Mouse (Mus musculus) erythroblast, embryonic 14.5 days (primary cell): ENCODE results near the gene Gm6377. TPM values are rescaled to one million over a fixed set of nuclear protein-coding genes. Genes with fewer than 3 reads are reported as not detected.

ENCODE experiments used
- H3K27me3 ChIP-seq: 2 replicates; pipeline ENCODE4 v1.6.1; 2012; ENCODE audit warnings: inconsistent platforms; ENCODE audit not compliant: control insufficient read depth
- H3K36me3 ChIP-seq: 2 replicates; pipeline ENCODE4 v1.6.1; 2012; ENCODE audit warnings: mild to moderate bottlenecking, inconsistent platforms; ENCODE audit not compliant: control insufficient read depth
- H3K4me1 ChIP-seq: 2 replicates; pipeline ENCODE4 v1.6.1; 2012; ENCODE audit warnings: inconsistent platforms; ENCODE audit not compliant: control insufficient read depth
- H3K4me3 ChIP-seq: replicated peaks from 2 replicates; pipeline ENCODE3; 2012; ENCODE audit warnings: moderate library complexity, mild to moderate bottlenecking, inconsistent platforms
- H3K9me3 ChIP-seq: 2 replicates; pipeline ENCODE4 v1.6.1; 2012; ENCODE audit warnings: low read length, inconsistent platforms, mixed read lengths; ENCODE audit not compliant: control insufficient read depth
- GATA1 ChIP-seq: IDR thresholded peaks from 2 replicates; pipeline ENCODE4 v1.6.1; 2012; ENCODE audit warnings: low read length, inconsistent platforms, mixed read lengths
- TAL1 ChIP-seq: IDR thresholded peaks from 3 replicates; pipeline ENCODE4 v1.6.1; 2012; ENCODE audit warnings: low read length, inconsistent platforms, mixed read lengths
- polyA plus RNA-seq: library from polyadenylated mRNA; stranded (reverse); fragments of >175 nt; gene quantifications from 2 replicates; pipeline ENCODE4 v1.2.3, GENCODE M21; 2012

Gene Gm6377
- polyA plus RNA-seq: 0.02 TPM in 1 of 2 replicates, not detected in the other

DNA sequence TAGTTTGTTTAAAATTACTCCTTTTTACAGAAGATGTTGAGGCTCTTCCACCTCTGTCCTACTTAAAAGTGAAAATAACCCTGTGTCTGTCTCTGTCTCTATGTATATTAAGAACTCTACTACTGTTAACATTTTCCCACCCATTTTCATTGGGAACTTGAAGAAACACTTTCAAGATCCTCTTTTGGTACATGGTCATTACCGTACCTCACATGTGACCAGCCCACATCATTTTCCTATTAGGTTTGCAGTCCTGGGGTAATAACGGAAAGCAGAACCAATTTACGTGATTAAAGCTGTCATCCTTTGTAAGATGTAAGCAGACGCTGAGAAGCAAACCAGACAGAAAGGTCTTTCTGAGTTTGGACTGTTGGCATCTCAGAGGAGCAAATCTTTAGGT lies at the start of gene Gm6377:
TSS of gene Gm6377 (plus strand) at position 289 of the 400 bp plus-strand sequence.
- Histone ChIP-seq H3K27me3 (no peaks in the 10 kb centered on the region), H3K9me3 (no peaks in the 10 kb centered on the region), H3K4me1 (no peaks in the 10 kb centered on the region), H3K4me3 (no peak within 1 kb of the TSS), H3K36me3 (no peaks in the 10 kb centered on the region)
- TF ChIP-seq TAL1: no peak
- TF ChIP-seq GATA1: no peak

DNA sequence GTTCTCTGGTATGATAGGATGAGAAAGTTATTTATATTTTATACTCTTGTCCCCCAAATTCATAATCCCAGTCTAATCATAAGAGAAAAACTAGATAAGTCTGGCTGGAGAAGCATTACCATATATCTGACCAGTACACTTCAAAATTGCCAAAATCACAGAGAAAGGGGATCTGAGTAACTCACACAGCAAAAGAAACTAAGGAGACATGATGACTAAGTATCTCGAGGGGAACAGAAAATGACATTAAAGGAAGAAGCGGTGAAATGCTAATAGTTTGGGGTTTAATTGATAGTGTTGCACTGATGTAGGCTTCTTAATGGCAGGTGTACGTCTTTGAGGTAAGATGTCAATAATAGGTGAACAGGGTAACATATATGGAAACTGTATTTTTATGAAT lies 49.4 kb upstream of the Gm6377 start:
- no peaks in the 10 kb centered on the region for H3K9me3 ChIP-seq
- no peaks in the 10 kb centered on the region for H3K27me3 ChIP-seq
- TF ChIP-seq GATA1 (no peak), TAL1 (no peak)
- H3K4me3 ChIP-seq: no peak overlapping the region
- H3K4me1 ChIP-seq: no peaks in the 10 kb centered on the region
- no peaks in the 10 kb centered on the region for H3K36me3 ChIP-seq

DNA sequence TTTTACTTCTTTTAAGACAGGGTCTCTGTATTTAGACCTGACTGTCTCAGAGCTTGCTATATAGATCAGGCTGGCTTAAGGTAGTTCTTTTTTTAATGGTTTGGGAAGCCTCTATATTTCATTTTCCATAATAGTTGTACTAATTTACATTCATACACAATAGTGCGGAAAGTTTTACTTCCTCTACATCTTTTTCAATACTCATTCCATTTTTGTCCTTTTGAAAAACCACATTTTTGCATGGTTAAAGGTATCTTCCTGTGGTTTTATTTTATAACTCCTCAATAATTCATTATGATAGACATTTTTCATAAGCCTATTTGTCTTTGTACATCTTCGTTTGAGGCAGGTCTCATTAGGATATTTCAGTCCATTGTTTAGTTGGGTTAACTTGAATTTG lies 45.3 kb upstream of the Gm6377 start:
- Histone ChIP-seq H3K27me3 (no peaks in the 10 kb centered on the region), H3K36me3 (peaks cover 6% of the 10 kb centered on the region; the same call in 1 of the 2 replicates), H3K4me1 (no peaks in the 10 kb centered on the region), H3K4me3 (no peak overlapping the region), H3K9me3 (no peaks in the 10 kb centered on the region)
- TF ChIP-seq GATA1 (no peak), TAL1 (no peak)

DNA sequence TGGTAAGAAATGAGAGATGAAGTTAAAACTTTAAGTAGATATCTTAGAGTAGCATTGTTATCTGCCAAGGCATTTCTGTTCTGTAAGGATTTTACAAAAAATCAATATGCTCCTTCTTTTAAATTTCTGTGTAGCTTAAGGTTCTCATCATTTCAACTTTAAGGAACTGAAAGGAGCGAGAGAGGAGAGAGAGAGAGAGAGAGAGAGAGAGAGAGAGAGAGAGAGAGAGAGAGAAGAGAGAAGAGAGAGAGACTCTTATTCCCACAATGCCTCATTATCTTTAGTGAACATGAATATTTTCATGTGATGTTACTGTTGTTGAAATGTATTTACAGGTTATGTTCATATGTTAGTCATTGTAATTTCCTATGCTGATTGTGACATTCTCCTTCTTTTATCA lies 36.2 kb upstream of the Gm6377 start:
- Histone ChIP-seq H3K36me3 (no peaks in the 10 kb centered on the region), H3K4me3 (no peak overlapping the region), H3K27me3 (no peaks in the 10 kb centered on the region), H3K9me3 (no peaks in the 10 kb centered on the region), H3K4me1 (no peaks in the 10 kb centered on the region)
- TF ChIP-seq GATA1 (no peak), TAL1 (no peak)

DNA sequence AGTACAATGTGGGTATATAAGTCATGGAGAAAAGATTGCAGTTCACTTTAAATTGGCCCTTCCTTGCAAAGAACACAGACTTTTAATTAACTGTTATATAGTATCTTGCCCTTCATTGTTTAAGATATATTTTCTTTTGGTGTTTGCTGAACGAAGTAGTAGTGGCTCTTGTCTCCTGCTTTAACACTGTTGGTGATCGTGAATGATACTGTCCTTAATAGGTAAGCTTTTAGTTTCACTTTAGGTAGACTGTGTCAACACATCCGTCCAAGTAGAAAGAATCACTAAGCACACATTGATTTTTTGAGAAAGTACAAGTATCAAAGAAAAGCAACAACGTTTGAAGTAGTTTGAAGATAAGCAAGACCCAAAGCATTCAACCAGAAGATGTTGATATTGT lies 35.7 kb upstream of the Gm6377 start:
- no peak overlapping the region for H3K4me3 ChIP-seq
- H3K36me3 ChIP-seq: no peaks in the 10 kb centered on the region
- no peaks in the 10 kb centered on the region for H3K4me1 ChIP-seq
- TF ChIP-seq GATA1 (no peak), TAL1 (no peak)
- H3K27me3 ChIP-seq: no peaks in the 10 kb centered on the region
- no peaks in the 10 kb centered on the region for H3K9me3 ChIP-seq

DNA sequence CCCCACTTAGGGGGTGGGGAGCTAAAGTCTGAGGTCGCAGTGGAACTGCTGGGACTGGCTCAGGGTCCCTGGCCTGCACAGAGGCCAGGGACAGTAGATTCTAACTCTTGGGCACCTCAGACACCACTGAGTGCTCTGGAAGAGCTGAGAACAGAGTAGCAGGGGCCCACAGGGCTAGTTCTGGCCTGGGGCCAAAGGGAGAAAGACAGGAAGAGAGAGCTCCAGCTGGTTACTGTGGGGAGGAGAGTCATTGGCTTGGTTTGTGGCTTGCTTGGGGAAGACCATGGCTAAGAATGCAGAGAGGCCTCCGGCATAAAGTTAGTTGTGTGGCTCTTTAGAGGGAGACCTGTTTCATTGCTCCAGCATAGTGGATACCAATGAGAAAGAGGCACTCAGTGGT lies 21.5 kb upstream of the Gm6377 start:
- TF ChIP-seq GATA1: no peak
- TF ChIP-seq TAL1: no peak
- H3K36me3 ChIP-seq: no peaks in the 10 kb centered on the region

DNA sequence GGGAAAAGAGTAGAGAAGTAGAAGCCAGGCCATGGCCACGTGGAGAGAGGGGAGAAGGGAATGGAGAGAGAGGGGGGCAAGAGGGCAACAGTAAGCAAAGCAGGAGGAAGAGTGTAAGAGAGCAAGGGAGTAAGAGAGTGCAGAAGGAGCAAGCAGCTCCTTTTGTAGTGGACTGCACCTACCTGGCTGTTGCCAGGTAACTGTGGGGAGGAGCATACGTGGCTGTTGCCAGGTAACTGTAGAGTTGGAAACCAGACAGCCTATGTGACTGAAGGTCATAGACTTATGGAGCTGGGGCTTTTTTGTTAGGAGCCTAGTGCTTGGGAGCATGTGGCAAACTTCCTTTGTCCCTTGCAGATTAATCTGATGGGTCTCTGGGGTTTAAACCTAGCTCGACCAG lies 21.1 kb upstream of the Gm6377 start:
- no peak for TF ChIP-seq TAL1
- no peak for TF ChIP-seq GATA1

More for the DNA sequence above, 21.5 kb upstream of the Gm6377 start:
- Histone ChIP-seq H3K27me3 (no peaks in the 10 kb centered on the region), H3K9me3 (no peaks in the 10 kb centered on the region), H3K4me3 (no peak overlapping the region), H3K4me1 (no peaks in the 10 kb centered on the region)

DNA sequence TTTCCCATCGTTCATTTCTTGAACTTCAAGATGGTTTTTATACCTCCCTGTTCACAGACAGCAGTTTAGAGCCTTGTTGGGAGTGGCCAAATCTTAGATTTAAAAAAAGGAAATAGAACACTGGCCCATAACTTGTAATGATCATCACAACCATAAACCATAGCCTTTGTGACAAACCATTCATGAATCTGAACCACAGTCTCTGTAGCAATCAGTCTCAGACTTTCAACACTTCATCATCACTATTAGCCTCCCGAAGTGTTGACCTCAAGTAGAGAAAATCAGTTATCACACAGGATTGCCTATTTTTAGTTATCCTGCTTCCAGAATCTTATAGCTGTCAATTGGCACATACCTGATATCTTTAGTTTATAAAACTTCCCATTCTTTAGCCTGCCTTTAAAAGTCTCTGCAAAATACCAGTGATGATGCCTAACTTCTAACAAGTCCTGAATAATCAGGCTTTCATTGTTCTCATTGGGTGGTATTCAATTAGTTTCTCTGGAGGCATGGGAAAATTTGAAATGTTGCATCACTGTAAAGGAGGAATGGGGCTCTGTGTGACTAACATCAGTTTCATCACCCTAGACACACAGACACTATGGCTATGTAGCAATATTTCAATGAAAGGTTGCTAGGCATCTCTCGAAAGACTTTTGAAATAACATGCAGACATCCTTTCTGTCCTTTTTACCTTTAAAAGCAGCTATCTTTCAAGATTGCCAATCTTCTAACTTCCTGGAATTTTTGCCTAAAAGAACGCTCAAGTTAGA lies 11.7 kb upstream of the Gm6377 start:
- Histone ChIP-seq H3K4me1 (no peaks in the 10 kb centered on the region), H3K27me3 (no peaks in the 10 kb centered on the region), H3K36me3 (no peaks in the 10 kb centered on the region), H3K4me3 (no peak overlapping the region), H3K9me3 (no peaks in the 10 kb centered on the region; the same call in 1 of the 2 replicates)
- TF ChIP-seq GATA1 (no peak), TAL1 (no peak)

More for the DNA sequence above, 21.1 kb upstream of the Gm6377 start:
- H3K27me3 ChIP-seq: no peaks in the 10 kb centered on the region
- no peak overlapping the region for H3K4me3 ChIP-seq
- H3K9me3 ChIP-seq: no peaks in the 10 kb centered on the region
- no peaks in the 10 kb centered on the region for H3K36me3 ChIP-seq
- no peaks in the 10 kb centered on the region for H3K4me1 ChIP-seq

DNA sequence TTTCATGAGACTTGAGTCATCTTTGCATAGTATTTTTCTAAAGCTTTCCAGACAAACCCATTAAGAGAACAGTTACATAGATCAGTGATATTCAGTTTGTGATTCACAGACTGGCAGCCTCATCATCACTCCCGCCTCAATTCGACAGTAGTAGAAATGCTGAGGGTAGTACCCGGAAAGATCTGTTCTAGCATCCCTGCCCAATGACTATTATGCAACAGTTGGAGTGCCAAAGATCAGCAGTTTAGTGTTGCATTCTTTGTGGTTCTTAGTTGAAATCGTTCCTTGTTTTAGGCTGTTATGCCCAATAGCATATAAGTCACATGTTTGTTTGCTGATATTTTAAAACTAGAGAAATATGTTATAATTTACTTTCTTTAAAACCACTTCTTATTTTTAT lies 6.9 kb upstream of the Gm6377 start:
- no peaks in the 10 kb centered on the region for H3K36me3 ChIP-seq
- H3K27me3 ChIP-seq: no peaks in the 10 kb centered on the region
- no peaks in the 10 kb centered on the region for H3K9me3 ChIP-seq
- no peaks in the 10 kb centered on the region for H3K4me1 ChIP-seq
- no peak overlapping the region for H3K4me3 ChIP-seq
- TF ChIP-seq TAL1: no peak
- TF ChIP-seq GATA1: no peak

DNA sequence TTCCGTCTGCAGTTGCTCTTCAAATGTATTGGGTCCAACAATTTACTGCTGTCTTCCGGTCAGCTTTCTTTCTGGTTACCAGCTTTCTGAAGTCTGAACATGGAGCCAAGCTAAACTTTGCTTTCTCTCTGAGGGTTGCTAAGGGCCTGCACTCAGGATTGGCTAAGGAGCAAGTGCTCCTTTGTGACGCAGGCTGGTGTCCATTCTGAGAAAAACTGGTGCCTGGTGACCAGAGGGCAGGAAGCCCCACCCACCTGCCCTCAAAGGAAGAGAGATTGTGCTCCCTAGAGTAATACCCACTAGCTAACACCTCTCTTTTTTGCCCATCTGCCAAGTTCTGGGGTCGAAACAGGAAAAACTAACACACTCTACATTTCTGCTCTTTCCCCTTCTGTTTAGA lies 5.6 kb upstream of the Gm6377 start:
- TF ChIP-seq GATA1 (no peak), TAL1 (no peak)
- Histone ChIP-seq H3K9me3 (no peaks in the 10 kb centered on the region), H3K4me3 (no peak overlapping the region), H3K4me1 (no peaks in the 10 kb centered on the region), H3K27me3 (no peaks in the 10 kb centered on the region), H3K36me3 (no peaks in the 10 kb centered on the region)
